Mouse (Mus musculus): ENCODE results near the gene Gngt2. TPM values are rescaled to one million over a fixed set of nuclear protein-coding genes. Genes with fewer than 3 reads are reported as not detected.
A peak's percentile ranks its signal among the peaks of the same experiment; 100 is the strongest.

The Gngt2 gene
- 10 to 100 TPM; 23.2 to 23.8 TPM for total RNA-seq (2021)

DNA sequence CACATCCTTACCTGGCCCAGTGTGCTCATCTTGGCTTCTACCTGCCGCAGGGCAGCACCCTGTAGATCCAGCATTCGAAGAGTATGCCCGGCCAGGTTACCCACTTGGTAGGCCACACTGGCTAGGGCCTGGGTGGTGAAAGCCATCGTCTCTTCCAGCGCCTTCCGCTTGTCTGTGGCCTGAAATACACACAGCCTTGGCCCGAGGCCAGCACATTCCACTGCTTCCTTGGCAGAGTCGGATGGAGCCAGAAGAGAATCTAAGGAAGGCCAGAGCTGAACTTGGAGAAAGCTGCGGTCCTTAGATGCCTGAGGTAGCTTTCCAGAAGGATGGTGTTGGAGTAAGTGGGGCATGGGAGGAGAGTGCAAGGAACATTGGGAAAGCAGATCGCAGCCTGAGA, at the start of gene Gngt2:
Gngt2 (plus strand) TSS at position 158 of the 400 bp plus-strand sequence.
- peak; percentile 88 for DNase-seq

DNA sequence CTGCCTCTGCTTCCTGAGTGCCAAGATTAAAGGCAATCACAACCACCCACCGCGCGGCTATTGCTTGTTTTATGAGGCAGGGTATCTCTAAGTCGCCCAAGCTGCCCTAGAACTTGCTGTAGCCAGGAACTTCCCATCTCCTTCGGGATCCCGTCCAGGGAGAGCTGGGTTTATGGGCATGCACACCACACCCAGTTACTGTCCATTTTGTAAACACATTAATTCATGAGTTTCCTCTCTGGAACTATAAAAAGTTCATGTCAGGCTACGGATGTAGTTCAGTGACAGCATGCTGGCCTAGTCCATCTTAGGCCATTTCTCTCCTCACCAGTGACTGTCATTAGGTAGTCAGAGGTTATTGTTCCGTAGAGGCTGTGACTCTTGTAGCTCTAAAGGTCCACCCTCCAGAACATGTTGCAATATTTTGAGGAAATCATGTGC, 47.5 kb upstream of the Gngt2 start:
- DNase-seq: no peak

DNA sequence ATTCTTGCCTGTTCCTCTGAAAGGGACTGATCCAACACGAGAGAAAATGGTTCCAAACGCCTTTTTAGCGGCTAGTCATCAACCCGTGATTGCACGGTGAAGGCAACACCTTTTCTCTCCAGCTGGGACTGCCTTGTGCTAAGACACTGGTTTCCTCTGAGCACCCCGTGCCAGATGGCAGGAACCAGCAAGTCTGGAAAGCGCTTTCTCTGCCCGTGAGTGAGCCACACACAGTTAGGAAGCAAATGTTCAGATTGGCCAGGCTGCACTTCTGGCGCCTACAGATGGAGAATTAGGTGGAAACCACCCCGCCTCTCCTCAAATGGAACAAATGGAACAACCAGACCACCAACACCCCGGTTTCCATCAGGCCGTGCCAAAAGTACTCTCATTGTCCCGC, 45.2 kb upstream of the Gngt2 start:
- no peak for DNase-seq

DNA sequence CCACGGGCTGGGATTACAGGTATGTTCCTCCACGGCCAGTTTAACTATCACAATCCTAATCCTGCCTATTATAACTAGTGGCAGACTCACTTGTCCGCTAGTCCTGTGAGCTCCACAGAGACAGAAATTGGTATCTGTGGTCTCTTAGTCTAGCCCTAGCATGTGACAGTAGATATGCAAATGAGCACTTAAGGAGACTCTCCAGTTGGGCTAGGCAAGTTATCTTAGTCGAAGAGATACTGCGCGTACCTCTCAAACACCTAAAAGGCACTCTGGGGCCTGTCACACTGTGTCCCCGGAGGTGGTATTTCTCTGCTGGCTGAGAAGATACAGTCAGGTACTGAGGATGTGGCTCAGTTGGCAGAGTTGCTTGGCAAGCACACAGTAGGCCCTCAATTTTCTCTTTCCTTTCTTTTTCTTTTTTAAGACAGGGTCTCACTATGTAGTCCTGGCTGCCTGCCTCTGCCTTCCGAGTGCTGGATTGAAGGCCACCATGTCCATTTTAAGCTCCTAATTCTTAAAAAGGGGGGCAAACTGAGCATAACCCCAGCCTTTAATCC, 44.0 kb upstream of the Gngt2 start:
- DNase-seq: no peak

- DNase-seq: no peak
These were observed 42.8 kb upstream of the Gngt2 start for GRCm38 (mm10) chr11:95794201-95794600.

DNA sequence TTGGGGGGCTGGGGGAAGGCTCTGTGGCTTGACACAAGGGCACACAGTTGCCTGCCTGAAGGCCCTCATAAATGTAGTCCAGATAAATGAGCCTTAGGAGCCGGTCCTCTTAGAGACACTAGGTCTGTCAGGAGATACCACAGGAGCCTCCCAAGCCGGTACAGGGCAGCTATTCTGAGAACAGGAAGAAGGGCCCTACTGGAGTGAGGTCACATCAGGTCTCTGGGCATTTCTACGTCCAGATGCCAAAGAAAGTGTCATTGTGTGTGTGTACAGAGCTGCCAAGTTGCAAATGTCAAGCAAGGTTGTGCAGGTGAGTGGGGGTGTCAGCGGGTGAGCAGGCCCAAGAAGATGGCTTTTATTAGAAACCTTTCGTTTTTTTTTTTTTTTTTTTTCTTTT, 41.4 kb upstream of the Gngt2 start:
- no peak for DNase-seq

- DNase-seq: no peak
These were observed 32.0 kb upstream of the Gngt2 start for GRCm38 (mm10) chr11:95805010-95805409.

GRCm38 (mm10) chr11:95805527-95805926, 31.5 kb upstream of the Gngt2 start:
- DNase-seq: no peak

DNA sequence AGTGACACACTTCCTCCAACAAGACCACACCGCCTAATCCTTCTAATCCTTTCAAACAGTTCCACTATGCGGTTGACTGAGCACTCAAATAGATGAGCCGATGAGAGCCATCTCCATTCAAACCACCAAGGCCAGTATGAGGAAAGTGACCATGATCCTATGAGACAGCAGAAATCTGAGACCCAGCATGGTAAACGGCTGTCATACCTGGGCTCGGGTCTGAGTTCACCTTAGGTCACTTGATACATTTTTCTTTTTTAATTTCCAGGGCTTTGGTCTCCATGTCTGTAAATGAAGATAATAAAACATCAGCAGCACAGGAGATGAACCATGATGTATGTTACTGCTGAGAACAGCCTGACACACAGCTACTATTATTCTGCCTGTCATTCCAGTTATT, 29.1 kb upstream of the Gngt2 start:
- DNase-seq: no peak

DNA sequence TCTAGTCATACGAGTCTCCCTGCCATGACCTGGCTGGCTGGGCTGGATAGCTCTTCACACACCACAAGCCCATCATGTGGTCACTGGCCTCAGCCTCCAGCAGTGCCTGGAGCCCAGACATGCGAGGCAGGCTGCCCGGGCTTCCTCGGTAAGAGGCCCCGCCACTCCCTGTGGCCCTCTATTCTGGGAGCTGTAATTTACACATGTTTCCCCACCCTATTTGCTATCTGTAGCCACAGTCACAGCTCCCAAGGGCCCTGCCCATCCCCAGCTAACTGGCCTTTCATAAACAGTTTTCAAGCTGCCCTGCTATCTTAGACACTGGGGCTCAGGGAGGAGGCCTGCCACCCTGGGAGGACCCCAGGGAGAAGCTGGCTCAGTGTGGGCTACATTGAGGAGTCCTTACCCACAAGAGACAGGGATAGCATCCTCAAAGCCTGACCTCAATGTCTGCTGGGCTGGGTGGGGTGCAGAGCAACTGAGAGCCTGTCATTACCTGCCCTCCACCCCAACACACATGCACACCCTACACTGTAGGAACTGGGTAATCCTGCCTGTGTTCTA, 28.5 kb upstream of the Gngt2 start:
- DNase-seq: no peak

- no peak for DNase-seq
These were observed 27.4 kb upstream of the Gngt2 start for GRCm38 (mm10) chr11:95809603-95810002.

GRCm38 (mm10) chr11:95810828-95811227, 26.2 kb upstream of the Gngt2 start:
- DNase-seq: no peak

GRCm38 (mm10) chr11:95811741-95812140, 25.3 kb upstream of the Gngt2 start:
- DNase-seq: no peak

- DNase-seq: no peak
These were observed 24.8 kb upstream of the Gngt2 start for GRCm38 (mm10) chr11:95812224-95812623.

- DNase-seq: no peak
These were observed 22.9 kb upstream of the Gngt2 start for GRCm38 (mm10) chr11:95814101-95814500.

GRCm38 (mm10) chr11:95814857-95815256, 22.2 kb upstream of the Gngt2 start:
- no peak for DNase-seq

- DNase-seq: no peak
These were observed 21.6 kb upstream of the Gngt2 start for GRCm38 (mm10) chr11:95815412-95815811.

GRCm38 (mm10) chr11:95819138-95819537, 17.9 kb upstream of the Gngt2 start:
- DNase-seq: no peak

DNA sequence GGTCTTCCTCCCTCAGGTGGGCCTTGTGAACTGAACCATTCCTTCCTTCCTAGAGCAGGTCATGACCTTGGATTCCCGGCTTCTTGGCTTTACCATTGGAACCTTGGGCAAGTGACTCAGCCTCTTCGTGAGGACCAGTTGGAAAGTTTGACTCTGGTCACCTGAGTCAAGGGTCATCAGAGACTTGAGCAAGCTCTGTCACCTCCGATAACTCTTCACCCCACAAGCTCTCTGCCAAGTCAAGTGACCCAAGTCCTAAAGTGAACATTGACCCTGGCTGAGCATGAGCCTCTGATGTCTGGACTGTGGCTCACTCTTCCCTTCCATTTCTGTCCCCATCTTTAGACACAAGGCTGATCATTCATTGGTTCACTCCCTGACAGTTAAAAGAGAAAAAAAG, 15.5 kb upstream of the Gngt2 start:
- DNase-seq: no peak

GRCm38 (mm10) chr11:95822437-95822836, 14.6 kb upstream of the Gngt2 start:
- DNase-seq: no peak

DNA sequence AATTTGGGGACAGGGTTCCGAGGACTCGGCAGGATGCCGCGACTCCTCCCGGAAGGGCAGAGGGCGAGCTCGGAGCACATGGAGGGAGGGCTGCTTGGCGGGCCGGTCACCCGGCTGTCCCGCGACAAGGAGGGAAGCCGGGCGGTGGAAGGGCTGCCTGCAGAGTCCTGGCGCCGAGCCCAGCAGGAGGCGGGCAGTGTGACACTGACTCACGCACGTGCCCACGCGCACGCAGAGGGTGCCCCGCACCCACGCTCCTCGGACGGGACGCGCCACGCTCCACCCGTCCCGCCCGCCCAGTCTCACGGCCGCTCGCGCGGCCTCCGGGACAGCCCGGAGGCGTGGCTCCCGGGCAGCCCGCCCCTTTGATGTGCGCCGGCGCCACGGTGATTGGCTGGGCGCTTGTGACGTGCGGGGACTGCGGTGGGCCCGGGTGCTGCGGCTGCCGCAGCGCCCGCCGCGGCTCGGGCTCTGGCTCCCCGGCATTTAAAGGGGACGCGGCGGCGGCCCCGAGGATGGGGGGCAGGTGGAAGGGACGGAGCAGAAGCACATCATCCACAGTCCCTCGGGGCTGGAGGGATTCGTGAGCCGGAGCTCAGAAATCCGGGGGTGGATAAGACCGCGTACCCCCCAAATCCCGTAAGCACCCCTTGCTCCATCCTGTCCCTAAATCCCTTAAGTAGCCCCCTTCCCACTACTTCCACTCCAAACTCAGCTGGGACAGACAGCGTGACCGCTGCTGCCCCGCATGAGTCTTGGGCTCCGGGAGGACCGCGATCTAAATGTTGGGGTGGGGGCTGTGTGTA, 12.7 kb upstream of the Gngt2 start, which contains the start of gene Phospho1:
Phospho1 (plus strand) TSS at position 429 of the 806 bp plus-strand sequence.
- peak; percentile 96 for DNase-seq

DNA sequence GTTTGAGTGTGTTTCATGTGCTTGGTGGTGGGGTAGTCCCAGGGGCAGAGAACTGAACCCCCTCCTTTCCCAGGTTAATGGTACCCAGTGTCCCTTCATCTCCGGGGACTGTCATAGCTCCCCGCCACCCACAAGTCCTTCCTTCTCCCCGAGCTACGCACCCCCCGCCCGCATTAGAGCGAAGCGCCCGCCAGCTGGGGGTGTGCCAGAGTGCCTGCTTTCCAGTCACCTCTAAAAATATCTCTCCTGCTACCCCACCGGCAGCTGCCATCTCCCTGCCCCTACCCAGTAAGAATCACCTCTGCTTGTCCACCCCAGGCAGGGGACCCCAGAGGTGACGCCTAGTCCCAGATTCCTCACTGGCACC, 12.2 kb upstream of the Gngt2 start:
- DNase-seq: peak; percentile 91

GRCm38 (mm10) chr11:95825625-95826024, 11.4 kb upstream of the Gngt2 start:
- DNase-seq: no peak
